Mouse (Mus musculus): ENCODE measurements at regions not wholly inside any gene's neighbourhood (a gene's known extent, or its start where the extent isn't known, plus 50 kb on each side); places are given as distances from the start of the nearest gene placed in this dataset.
"Not testable (repeated sequence)": the region's sequence is repeated elsewhere in the genome, so short reads cannot be mapped to it uniquely, and the experiment has no call there.

GRCm38 (mm10) chr3:137217926-137218325, 122.9 kb upstream of the Emcn start:
- DNase-seq (ENCODE audit: low spot score), result no peak

GRCm38 (mm10) chr3:137226151-137226550, 114.7 kb upstream of the Emcn start:
- DNase-seq (ENCODE audit: low spot score), result no peak

GRCm38 (mm10) chr3:137227122-137227838, 113.6 kb upstream of the Emcn start:
- DNase-seq (ENCODE audit: low spot score), result no peak

- no peak for DNase-seq (ENCODE audit: low spot score)
Observed at GRCm38 (mm10) chr3:137228416-137228815, 112.5 kb upstream of the Emcn start.

- no peak for DNase-seq (ENCODE audit: low spot score)
Observed at GRCm38 (mm10) chr3:137242877-137243276, 98.0 kb upstream of the Emcn start.

GRCm38 (mm10) chr3:137263907-137264306, 77.0 kb upstream of the Emcn start:
- DNase-seq (ENCODE audit: low spot score), result no peak

- no peak for DNase-seq (ENCODE audit: low spot score)
Observed at GRCm38 (mm10) chr3:137267752-137268151, 73.1 kb upstream of the Emcn start.

- no peak for DNase-seq (ENCODE audit: low spot score)
Observed at GRCm38 (mm10) chr3:137275444-137275843, 65.4 kb upstream of the Emcn start.

- no peak for DNase-seq (ENCODE audit: low spot score)
Observed at GRCm38 (mm10) chr3:137279284-137279683, 61.6 kb upstream of the Emcn start.

- no peak for DNase-seq (ENCODE audit: low spot score)
Observed at GRCm38 (mm10) chr3:137281052-137281451, 59.8 kb upstream of the Emcn start.

GRCm38 (mm10) chr3:137287558-137287957, 53.3 kb upstream of the Emcn start:
- not testable (repeated sequence) for DNase-seq (ENCODE audit: low spot score)

- DNase-seq (ENCODE audit: low spot score), result no peak
Observed at GRCm38 (mm10) chr3:137288301-137288942, 52.4 kb upstream of the Emcn start.

GRCm38 (mm10) chr3:137288943-137289682, 51.8 kb upstream of the Emcn start:
- no peak for DNase-seq (ENCODE audit: low spot score)

- DNase-seq (ENCODE audit: low spot score), result no peak
Observed at GRCm38 (mm10) chr3:137289683-137289984, 51.2 kb upstream of the Emcn start.

Data from urinary bladder, postnatal 14 days (tissue).